Mouse (Mus musculus): ENCODE results near the gene Eml3. TPM values are rescaled to one million over a fixed set of nuclear protein-coding genes. Genes with fewer than 3 reads are reported as not detected.
"Not testable (repeated sequence)": the region's sequence is repeated elsewhere in the genome, so short reads cannot be mapped to it uniquely, and the experiment has no call there.

Eml3 gene
- total and polyA plus RNA-seq, 3 experiments: 16.6 to 23.4 TPM; not detected in 1

GRCm38 (mm10) chr19:8897211-8897864 lies 32.0 kb upstream of the Eml3 start:
- peak; percentile 76 for DNase-seq (ENCODE audit: low read depth, low spot score)
- TF ChIP-seq ELF1 (IDR thresholded peaks at IDR 0.05; ENCODE audit: low read depth, low read length) (0 out of 2 replicates have a peak, but pooled peaks have one; percentile 38), POLR2A (IDR thresholded peaks at IDR 0.05; ENCODE audit: control insufficient read depth in 1 of 2, insufficient read depth in 1 of 2, low read depth in 1 of 2, low read length in 2 of 2, poor library complexity in 1 of 2) (0 out of 4 replicates have a peak, but pooled peaks of 1 of the 2 experiments have one; percentile 34), MAX (IDR thresholded peaks at IDR 0.05; ENCODE audit: low read length) (peak; percentile 16; the same call in 1 of the 2 replicates), UBTF (IDR thresholded peaks at IDR 0.05; ENCODE audit: borderline replicate concordance, insufficient read depth, low read depth, low read length) (0 out of 2 replicates have a peak, but pooled peaks have one; percentile 44)
- peak overlapping the region; percentile 81 for H3K9ac ChIP-seq (ENCODE audit: control insufficient read depth, low read depth, low read length, poor library complexity, severe bottlenecking)
- peaks cover 51% of the 10 kb centered on the region for H3K79me2 ChIP-seq (ENCODE audit: control insufficient read depth, insufficient read depth, low read length, poor library complexity)
- not testable (repeated sequence) for H3K27me3 ChIP-seq (ENCODE audit: control insufficient read depth in 1 of 2, insufficient read depth in 2 of 2, low read length in 2 of 2); H3K9me3 ChIP-seq (replicated peaks; ENCODE audit: insufficient read depth, low read length)
- peaks cover 5 to 21% of the 10 kb centered on the region in 2 experiments; a peak in 3 of 4 replicates for H3K4me1 ChIP-seq (ENCODE audit: control insufficient read depth in 1 of 2, insufficient read depth in 2 of 2, low read length in 2 of 2)
- H3K36me3 ChIP-seq (ENCODE audit: control insufficient read depth in 1 of 2, insufficient read depth in 2 of 2, low read length in 2 of 2): peaks cover 0 to 32% of the 10 kb centered on the region in 2 experiments; a peak in 2 of 4 replicates
- peak overlapping the region; percentile 96 for H3K27ac ChIP-seq (ENCODE audit: control insufficient read depth, low read depth, low read length)
- H3K4me3 ChIP-seq (ENCODE audit: control insufficient read depth in 1 of 2, insufficient read depth in 1 of 2, low read depth in 2 of 2, low read length in 2 of 2): peak overlapping the region; percentile 14 to 48

- H3K9ac ChIP-seq (ENCODE audit: control insufficient read depth, low read depth, low read length, poor library complexity, severe bottlenecking): peak within 1 kb of the TSS; percentile 96
- H3K9me3 ChIP-seq (replicated peaks; ENCODE audit: insufficient read depth, low read length): no peaks in the 10 kb centered on the region
- peaks cover 5 to 21% of the 10 kb centered on the region in 2 experiments; a peak in 3 of 4 replicates for H3K4me1 ChIP-seq (ENCODE audit: control insufficient read depth in 1 of 2, insufficient read depth in 2 of 2, low read length in 2 of 2)
- DNase-seq (ENCODE audit: low read depth, low spot score): peak; percentile 98
- H3K27me3 ChIP-seq (ENCODE audit: control insufficient read depth in 1 of 2, insufficient read depth in 2 of 2, low read length in 2 of 2): no peaks in the 10 kb centered on the region
- H3K79me2 ChIP-seq (ENCODE audit: control insufficient read depth, insufficient read depth, low read length, poor library complexity): peaks cover 50% of the 10 kb centered on the region
- peak within 1 kb of the TSS; percentile 96 for H3K27ac ChIP-seq (ENCODE audit: control insufficient read depth, low read depth, low read length)
- peak within 1 kb of the TSS; percentile 75 to 79 for H3K4me3 ChIP-seq (ENCODE audit: control insufficient read depth in 1 of 2, insufficient read depth in 1 of 2, low read depth in 2 of 2, low read length in 2 of 2)
- peaks cover under 1 to 32% of the 10 kb centered on the region in 2 experiments; a peak in 2 of 4 replicates for H3K36me3 ChIP-seq (ENCODE audit: control insufficient read depth in 1 of 2, insufficient read depth in 2 of 2, low read length in 2 of 2)
- TF ChIP-seq POLR2AphosphoS5 (IDR thresholded peaks at IDR 0.05; ENCODE audit: borderline replicate concordance, low read depth, low read length) (no peak), POLR2A (IDR thresholded peaks at IDR 0.05; ENCODE audit: control insufficient read depth in 1 of 2, insufficient read depth in 1 of 2, low read depth in 1 of 2, low read length in 2 of 2, poor library complexity in 1 of 2) (peak; percentile 64 to 88), SMC3 (IDR thresholded peaks at IDR 0.05; ENCODE audit: low read depth, low read length) (no peak), CTCF (IDR thresholded peaks at IDR 0.05 in 2 of 3, conservative IDR thresholded peaks at IDR 0.05 in 1 of 3; ENCODE audit: control insufficient read depth in 1 of 3, insufficient read depth in 1 of 3, low read depth in 2 of 3, low read length in 3 of 3, poor library complexity in 1 of 3, severe bottlenecking in 1 of 3) (no peak), NELFE (IDR thresholded peaks at IDR 0.05; ENCODE audit: low read depth, low read length) (peak; percentile 80), MAZ (IDR thresholded peaks at IDR 0.05; ENCODE audit: low read depth, low read length) (0 out of 2 replicates have a peak, but pooled peaks have one; percentile 54), RAD21 (IDR thresholded peaks at IDR 0.05; ENCODE audit: low read depth, low read length) (no peak), MYC (IDR thresholded peaks at IDR 0.05; ENCODE audit: low read depth, low read length) (peak; percentile 31; the same call in 1 of the 2 replicates), TAL1 (IDR thresholded peaks at IDR 0.05; ENCODE audit: low read length) (no peak), USF2 (IDR thresholded peaks at IDR 0.05; ENCODE audit: borderline replicate concordance in 1 of 2, insufficient read depth in 1 of 2, low read depth in 1 of 2, low read length in 2 of 2) (no peak), GABPA (IDR thresholded peaks at IDR 0.05; ENCODE audit: low read depth, low read length) (no peak), ZNF384 (IDR thresholded peaks at IDR 0.05; ENCODE audit: low read depth, low read length) (no peak), MAFK (IDR thresholded peaks at IDR 0.05; ENCODE audit: borderline replicate concordance, low read depth, low read length) (no peak), JUND (IDR thresholded peaks at IDR 0.05; ENCODE audit: low read depth, low read length) (no peak), GATA1 (IDR thresholded peaks at IDR 0.05; ENCODE audit: low read depth, low read length) (no peak), MYB (IDR thresholded peaks at IDR 0.05; ENCODE audit: low read depth, low read length) (no peak), TBP (IDR thresholded peaks at IDR 0.05; ENCODE audit: low read depth, low read length) (peak; percentile 83), MXI1 (IDR thresholded peaks at IDR 0.05; ENCODE audit: low read depth, low read length) (no peak), ZKSCAN1 (IDR thresholded peaks at IDR 0.05; ENCODE audit: low read depth, low read length) (no peak), NRF1 (IDR thresholded peaks at IDR 0.05; ENCODE audit: insufficient read depth, low read depth, low read length, poor library complexity, severe bottlenecking) (peak; percentile 31; the same call in 1 of the 2 replicates), KAT2A (conservative IDR thresholded peaks at IDR 0.05; ENCODE audit: low read depth, low read length) (peak; percentile 67; the same call in 1 of the 2 replicates), E2F4 (IDR thresholded peaks at IDR 0.05; ENCODE audit: borderline replicate concordance, low read depth, low read length) (0 out of 2 replicates have a peak, but pooled peaks have one; percentile 35), MAX (IDR thresholded peaks at IDR 0.05; ENCODE audit: low read length) (0 out of 2 replicates have a peak, but pooled peaks have one; percentile 57), ETS1 (IDR thresholded peaks at IDR 0.05; ENCODE audit: low read depth, low read length) (peak; percentile 30; the same call in 1 of the 2 replicates), SIN3A (IDR thresholded peaks at IDR 0.05; ENCODE audit: low read length) (peak; percentile 72), UBTF (IDR thresholded peaks at IDR 0.05; ENCODE audit: borderline replicate concordance, insufficient read depth, low read depth, low read length) (no peak)
Observed at GRCm38 (mm10) chr19:8897865-8898495, 31.4 kb upstream of the Eml3 start, which contains the start of gene Ganab. Gene Ganab, plus strand, starts transcription at chr19:8898071.
